Mouse (Mus musculus): ENCODE measurements around the gene Nat8f4.

DNA sequence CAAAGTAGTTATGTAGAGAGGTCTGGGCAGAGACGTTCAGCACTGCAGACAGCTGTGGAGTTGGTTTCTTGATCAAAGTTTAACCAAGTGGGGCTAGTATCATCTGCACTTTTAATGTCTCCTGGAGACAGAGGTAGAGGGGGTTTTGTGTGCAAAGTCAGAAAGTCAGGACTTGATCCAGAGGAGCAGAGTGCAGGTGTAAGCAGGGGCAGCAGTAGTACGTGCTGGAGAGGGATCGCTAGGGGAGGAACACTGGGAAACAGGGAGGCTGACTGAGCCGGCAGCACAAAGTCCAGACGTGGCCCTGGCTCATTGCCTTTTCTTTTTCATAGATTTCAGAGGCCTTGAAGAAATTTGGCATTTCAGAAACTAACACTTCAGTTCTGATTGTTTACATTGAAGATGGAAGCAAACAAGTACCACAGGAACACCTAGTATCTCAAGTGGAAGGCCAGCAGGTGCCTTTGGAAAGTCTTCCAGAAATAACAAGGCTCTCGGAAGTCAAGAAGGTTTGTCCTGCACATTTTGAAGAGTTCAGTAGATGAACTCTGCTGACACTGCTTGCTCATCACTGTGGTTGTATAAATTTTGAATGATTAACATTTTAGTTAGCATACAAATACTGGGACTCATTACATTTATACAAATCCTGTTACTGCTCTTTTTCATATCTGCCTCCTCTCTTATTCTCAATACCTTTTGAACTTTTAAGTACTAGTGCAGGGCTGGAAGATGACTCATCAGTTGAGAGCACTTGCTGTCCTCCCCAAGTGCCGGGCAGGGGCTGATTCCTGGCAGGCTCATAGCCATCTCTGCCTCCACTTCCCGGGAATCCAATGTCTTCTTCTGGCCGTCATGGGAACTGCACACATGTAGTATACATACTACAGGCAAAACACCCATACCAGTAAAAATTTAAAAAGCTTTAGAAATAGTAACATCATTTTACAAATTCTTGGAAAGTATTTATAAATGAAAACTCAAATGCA is 23.1 kb upstream of the Nat8f4 start:
- TF ChIP-seq POLR2A (IDR thresholded peaks at IDR 0.05; ENCODE audit: extremely low read depth, insufficient read depth, low read length) (no peak), CTCF (IDR thresholded peaks at IDR 0.05; ENCODE audit: low read depth, low read length) (no peak)

Data from liver, adult 2 months (tissue).